Mouse (Mus musculus): Measurements from ENCODE around the gene Ppp2ca.

- no peak for TF ChIP-seq POLR2A (IDR thresholded peaks at IDR 0.05; ENCODE audit: insufficient read depth, low read depth, low read length)
- TF ChIP-seq CTCF (IDR thresholded peaks at IDR 0.05; ENCODE audit: insufficient read depth, low read depth, low read length) = no peak
These were observed 38.2 kb upstream of the Ppp2ca start for GRCm38 (mm10) chr11:52060315-52060714.

Data from olfactory bulb, adult 2 months (tissue).